Mouse (Mus musculus): ENCODE measurements around the gene Unc5c. TPM values are rescaled to one million over a fixed set of nuclear protein-coding genes. Genes with fewer than 3 reads are reported as not detected.

The Unc5c gene
- polyA plus RNA-seq, 1 experiment from 2014 or later, result 20.7 TPM

GRCm38 (mm10) chr3:141691846-141692245 lies 226.8 kb downstream of the Unc5c start:
- WGBS, result 30% methylated on average over 3 of the region's 3 CpGs
- H3K9ac ChIP-seq (replicated peaks; ENCODE audit: low read depth, low read length), result no peak overlapping the region
- no peaks in the 10 kb centered on the region for H3K27me3 ChIP-seq (ENCODE audit: control insufficient read depth, insufficient read depth, low read length)
- ATAC-seq (ENCODE audit: low read depth), result peak; percentile 21; the same call in 1 of the 2 replicates
- H3K4me2 ChIP-seq (ENCODE audit: low read depth, low read length), result no peak overlapping the region
- no peaks in the 10 kb centered on the region for H3K4me1 ChIP-seq (ENCODE audit: control insufficient read depth, insufficient read depth, low read length)
- H3K27ac ChIP-seq (ENCODE audit: low read depth, low read length), result no peak overlapping the region
- no peaks in the 10 kb centered on the region for H3K36me3 ChIP-seq (ENCODE audit: control insufficient read depth, insufficient read depth, low read length)
- no peaks in the 10 kb centered on the region for H3K9me3 ChIP-seq (ENCODE audit: control insufficient read depth, low read length)
- no peak overlapping the region for H3K4me3 ChIP-seq (ENCODE audit: low read depth, low read length)

GRCm38 (mm10) chr3:141699177-141699576 lies 234.2 kb downstream of the Unc5c start:
- no peak for ATAC-seq (ENCODE audit: low read depth)
- no peak overlapping the region for H3K9ac ChIP-seq (replicated peaks; ENCODE audit: low read depth, low read length)
- no peaks in the 10 kb centered on the region for H3K27me3 ChIP-seq (ENCODE audit: control insufficient read depth, insufficient read depth, low read length)
- no peaks in the 10 kb centered on the region for H3K9me3 ChIP-seq (ENCODE audit: control insufficient read depth, low read length)
- H3K4me3 ChIP-seq (ENCODE audit: low read depth, low read length), result no peak overlapping the region
- H3K36me3 ChIP-seq (ENCODE audit: control insufficient read depth, insufficient read depth, low read length), result no peaks in the 10 kb centered on the region
- H3K4me2 ChIP-seq (ENCODE audit: low read depth, low read length), result no peak overlapping the region
- no peaks in the 10 kb centered on the region for H3K4me1 ChIP-seq (ENCODE audit: control insufficient read depth, insufficient read depth, low read length)
- H3K27ac ChIP-seq (ENCODE audit: low read depth, low read length), result no peak overlapping the region

- Histone ChIP-seq H3K9me3 (ENCODE audit: control insufficient read depth, low read length) (no peaks in the 10 kb centered on the region), H3K4me2 (ENCODE audit: low read depth, low read length) (no peak overlapping the region), H3K27me3 (ENCODE audit: control insufficient read depth, insufficient read depth, low read length) (no peaks in the 10 kb centered on the region), H3K4me3 (ENCODE audit: low read depth, low read length) (no peak overlapping the region), H3K36me3 (ENCODE audit: control insufficient read depth, insufficient read depth, low read length) (no peaks in the 10 kb centered on the region), H3K4me1 (ENCODE audit: control insufficient read depth, insufficient read depth, low read length) (no peaks in the 10 kb centered on the region), H3K27ac (ENCODE audit: low read depth, low read length) (no peak overlapping the region), H3K9ac (replicated peaks; ENCODE audit: low read depth, low read length) (no peak overlapping the region)
- 88% methylated on average over 3 of the region's 3 CpGs for WGBS
- ATAC-seq (ENCODE audit: low read depth), result no peak
Observed at GRCm38 (mm10) chr3:141701381-141701909, 236.4 kb downstream of the Unc5c start.

GRCm38 (mm10) chr3:141711601-141712000 lies 246.6 kb downstream of the Unc5c start:
- no peaks in the 10 kb centered on the region for H3K36me3 ChIP-seq (ENCODE audit: control insufficient read depth, insufficient read depth, low read length)
- H3K27me3 ChIP-seq (ENCODE audit: control insufficient read depth, insufficient read depth, low read length), result no peaks in the 10 kb centered on the region
- WGBS, result 80% methylated on average over 4 of the region's 4 CpGs
- no peak overlapping the region for H3K9ac ChIP-seq (replicated peaks; ENCODE audit: low read depth, low read length)
- no peak overlapping the region for H3K4me2 ChIP-seq (ENCODE audit: low read depth, low read length)
- no peak for ATAC-seq (ENCODE audit: low read depth)
- no peaks in the 10 kb centered on the region for H3K4me1 ChIP-seq (ENCODE audit: control insufficient read depth, insufficient read depth, low read length)
- H3K9me3 ChIP-seq (ENCODE audit: control insufficient read depth, low read length), result no peaks in the 10 kb centered on the region
- H3K4me3 ChIP-seq (ENCODE audit: low read depth, low read length), result no peak overlapping the region
- H3K27ac ChIP-seq (ENCODE audit: low read depth, low read length), result no peak overlapping the region

GRCm38 (mm10) chr3:141716371-141716770 lies 251.4 kb downstream of the Unc5c start:
- Histone ChIP-seq H3K9me3 (ENCODE audit: control insufficient read depth, low read length) (no peaks in the 10 kb centered on the region), H3K4me3 (ENCODE audit: low read depth, low read length) (no peak overlapping the region), H3K36me3 (ENCODE audit: control insufficient read depth, insufficient read depth, low read length) (no peaks in the 10 kb centered on the region), H3K9ac (replicated peaks; ENCODE audit: low read depth, low read length) (no peak overlapping the region), H3K4me1 (ENCODE audit: control insufficient read depth, insufficient read depth, low read length) (no peaks in the 10 kb centered on the region), H3K4me2 (ENCODE audit: low read depth, low read length) (no peak overlapping the region), H3K27ac (ENCODE audit: low read depth, low read length) (no peak overlapping the region), H3K27me3 (ENCODE audit: control insufficient read depth, insufficient read depth, low read length) (no peaks in the 10 kb centered on the region)
- WGBS, result 47% methylated on average over 4 of the region's 4 CpGs
- no peak for ATAC-seq (ENCODE audit: low read depth)

GRCm38 (mm10) chr3:141719050-141719449 lies 254.0 kb downstream of the Unc5c start:
- H3K9me3 ChIP-seq (ENCODE audit: control insufficient read depth, low read length), result no peaks in the 10 kb centered on the region
- no peaks in the 10 kb centered on the region for H3K4me1 ChIP-seq (ENCODE audit: control insufficient read depth, insufficient read depth, low read length)
- 65% methylated on average over 5 of the region's 5 CpGs for whole genome bisulfite sequencing
- H3K9ac ChIP-seq (replicated peaks; ENCODE audit: low read depth, low read length), result no peak overlapping the region
- H3K36me3 ChIP-seq (ENCODE audit: control insufficient read depth, insufficient read depth, low read length), result no peaks in the 10 kb centered on the region
- H3K4me2 ChIP-seq (ENCODE audit: low read depth, low read length), result no peak overlapping the region
- no peak overlapping the region for H3K4me3 ChIP-seq (ENCODE audit: low read depth, low read length)
- ATAC-seq (ENCODE audit: low read depth), result no peak
- no peak overlapping the region for H3K27ac ChIP-seq (ENCODE audit: low read depth, low read length)
- H3K27me3 ChIP-seq (ENCODE audit: control insufficient read depth, insufficient read depth, low read length), result no peaks in the 10 kb centered on the region

- H3K27me3 ChIP-seq (ENCODE audit: control insufficient read depth, insufficient read depth, low read length), result no peaks in the 10 kb centered on the region
- no peak overlapping the region for H3K9ac ChIP-seq (replicated peaks; ENCODE audit: low read depth, low read length)
- no peak overlapping the region for H3K27ac ChIP-seq (ENCODE audit: low read depth, low read length)
- no peak for ATAC-seq (ENCODE audit: low read depth)
- H3K4me3 ChIP-seq (ENCODE audit: low read depth, low read length), result no peak overlapping the region
- 92% methylated on average over 2 of the region's 2 CpGs for WGBS
- no peaks in the 10 kb centered on the region for H3K36me3 ChIP-seq (ENCODE audit: control insufficient read depth, insufficient read depth, low read length)
- H3K4me1 ChIP-seq (ENCODE audit: control insufficient read depth, insufficient read depth, low read length), result no peaks in the 10 kb centered on the region
- no peak overlapping the region for H3K4me2 ChIP-seq (ENCODE audit: low read depth, low read length)
- no peaks in the 10 kb centered on the region for H3K9me3 ChIP-seq (ENCODE audit: control insufficient read depth, low read length)
Observed at GRCm38 (mm10) chr3:141724499-141724898, 259.5 kb downstream of the Unc5c start.

GRCm38 (mm10) chr3:141725432-141725831 lies 260.4 kb downstream of the Unc5c start:
- no peak overlapping the region for H3K4me2 ChIP-seq (ENCODE audit: low read depth, low read length)
- H3K27ac ChIP-seq (ENCODE audit: low read depth, low read length), result no peak overlapping the region
- 18% methylated on average over 1 of the region's 1 CpGs for WGBS
- no peak for ATAC-seq (ENCODE audit: low read depth)
- H3K27me3 ChIP-seq (ENCODE audit: control insufficient read depth, insufficient read depth, low read length), result no peaks in the 10 kb centered on the region
- H3K4me3 ChIP-seq (ENCODE audit: low read depth, low read length), result no peak overlapping the region
- no peak overlapping the region for H3K9ac ChIP-seq (replicated peaks; ENCODE audit: low read depth, low read length)
- no peaks in the 10 kb centered on the region for H3K4me1 ChIP-seq (ENCODE audit: control insufficient read depth, insufficient read depth, low read length)
- no peaks in the 10 kb centered on the region for H3K36me3 ChIP-seq (ENCODE audit: control insufficient read depth, insufficient read depth, low read length)
- H3K9me3 ChIP-seq (ENCODE audit: control insufficient read depth, low read length), result no peaks in the 10 kb centered on the region

- no peak overlapping the region for H3K4me3 ChIP-seq (ENCODE audit: low read depth, low read length)
- H3K27ac ChIP-seq (ENCODE audit: low read depth, low read length), result no peak overlapping the region
- H3K36me3 ChIP-seq (ENCODE audit: control insufficient read depth, insufficient read depth, low read length), result no peaks in the 10 kb centered on the region
- no peaks in the 10 kb centered on the region for H3K27me3 ChIP-seq (ENCODE audit: control insufficient read depth, insufficient read depth, low read length)
- no peaks in the 10 kb centered on the region for H3K4me1 ChIP-seq (ENCODE audit: control insufficient read depth, insufficient read depth, low read length)
- peak; percentile 44; the same call in 1 of the 2 replicates for ATAC-seq (ENCODE audit: low read depth)
- WGBS, result 40% methylated on average over 6 of the region's 6 CpGs
- H3K9ac ChIP-seq (replicated peaks; ENCODE audit: low read depth, low read length), result no peak overlapping the region
- H3K9me3 ChIP-seq (ENCODE audit: control insufficient read depth, low read length), result no peaks in the 10 kb centered on the region
- no peak overlapping the region for H3K4me2 ChIP-seq (ENCODE audit: low read depth, low read length)
Observed at GRCm38 (mm10) chr3:141733844-141734243, 268.8 kb downstream of the Unc5c start.

Measured in neural tube, embryonic 14.5 days (tissue).